Mouse (Mus musculus): ENCODE results near the gene Bend3. TPM values are rescaled to one million over a fixed set of nuclear protein-coding genes. Genes with fewer than 3 reads are reported as not detected.

Bend3 gene
- polyA plus RNA-seq (2014; fragmentation: Nextera tagmentation; extraction: Ambion mirVana): 2.8 and 3.2 TPM in 2 replicates

DNA sequence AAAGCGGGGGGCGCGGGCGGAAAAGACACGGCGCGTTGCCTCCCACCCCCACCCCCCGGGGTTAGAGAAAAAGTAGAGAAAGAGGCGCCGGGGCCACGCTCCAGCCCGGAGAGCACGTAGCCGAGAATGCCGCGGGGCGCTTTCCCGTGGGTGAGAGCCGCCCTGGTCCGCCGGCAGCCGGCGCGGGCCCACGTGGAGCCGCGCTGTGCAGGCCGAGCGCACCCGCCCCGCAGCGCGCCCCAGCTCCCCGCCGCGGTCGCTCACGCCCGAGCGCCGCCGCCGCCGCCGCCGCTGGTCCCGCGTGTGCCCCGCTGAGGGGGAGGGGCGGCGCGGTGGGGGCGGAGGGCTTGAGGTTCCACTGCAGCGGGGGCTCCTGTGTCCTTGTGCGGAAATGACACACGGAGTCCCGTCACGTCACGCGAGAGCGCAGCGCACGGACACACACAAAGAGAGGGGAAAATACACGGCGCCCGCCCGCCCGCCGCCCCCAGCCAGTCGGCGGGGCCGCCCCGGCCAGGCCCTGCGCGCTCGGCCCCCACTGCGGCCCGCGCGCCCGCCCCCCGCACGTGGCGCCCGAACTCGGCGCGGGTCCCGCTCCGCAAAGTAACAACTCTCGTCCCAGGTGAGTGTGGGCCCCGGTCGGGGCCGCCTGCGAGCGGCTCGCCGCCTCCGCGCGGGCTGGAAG, at the start of gene Bend3:
Gene Bend3 (plus strand): TSS at position 81 of the 685 bp plus-strand sequence.
- no peaks in the 10 kb centered on the region for H3K9me3 ChIP-seq (replicated peaks; ENCODE audit: control insufficient read depth, low read length)
- peak within 1 kb of the TSS; percentile 74 for H3K4me3 ChIP-seq (ENCODE audit: low read depth, low read length)
- WGBS: under 1% methylated on average over 55 of the region's 101 CpGs
- ATAC-seq: peak; percentile 63
- H3K27me3 ChIP-seq (replicated peaks; ENCODE audit: control insufficient read depth, insufficient read depth, low read length): no peaks in the 10 kb centered on the region
- DNase-seq (ENCODE audit: low spot score): peak; percentile 73
- H3K4me2 ChIP-seq (ENCODE audit: low read length): peak within 1 kb of the TSS; percentile 93
- H3K27ac ChIP-seq (ENCODE audit: low read depth, low read length): peak within 1 kb of the TSS; percentile 98
- H3K9ac ChIP-seq (ENCODE audit: low read length): peak within 1 kb of the TSS; percentile 97
- no peaks in the 10 kb centered on the region for H3K36me3 ChIP-seq (ENCODE audit: control insufficient read depth, insufficient read depth, low read length)
- H3K4me1 ChIP-seq (ENCODE audit: control insufficient read depth, insufficient read depth, low read length): peaks cover 27% of the 10 kb centered on the region

- no peak for DNase-seq (ENCODE audit: low spot score)
- WGBS: 76% methylated on average over 5 of the region's 5 CpGs
- 0 out of 2 replicates have a peak, but pooled peaks cover 4% of the 10 kb centered on the region for H3K36me3 ChIP-seq (ENCODE audit: control insufficient read depth, insufficient read depth, low read length)
- H3K4me2 ChIP-seq (ENCODE audit: low read length): no peak overlapping the region
- ATAC-seq: no peak
- no peaks in the 10 kb centered on the region for H3K27me3 ChIP-seq (replicated peaks; ENCODE audit: control insufficient read depth, insufficient read depth, low read length)
- no peak overlapping the region for H3K9ac ChIP-seq (ENCODE audit: low read length)
- H3K4me3 ChIP-seq (ENCODE audit: low read depth, low read length): no peak overlapping the region
- H3K27ac ChIP-seq (ENCODE audit: low read depth, low read length): no peak overlapping the region
- 0 out of 2 replicates have a peak, but pooled peaks cover 2% of the 10 kb centered on the region for H3K9me3 ChIP-seq (replicated peaks; ENCODE audit: control insufficient read depth, low read length)
- H3K4me1 ChIP-seq (ENCODE audit: control insufficient read depth, insufficient read depth, low read length): no peaks in the 10 kb centered on the region
Observed at GRCm38 (mm10) chr10:43430606-43431005, 48.0 kb upstream of the Bend3 start.

DNA sequence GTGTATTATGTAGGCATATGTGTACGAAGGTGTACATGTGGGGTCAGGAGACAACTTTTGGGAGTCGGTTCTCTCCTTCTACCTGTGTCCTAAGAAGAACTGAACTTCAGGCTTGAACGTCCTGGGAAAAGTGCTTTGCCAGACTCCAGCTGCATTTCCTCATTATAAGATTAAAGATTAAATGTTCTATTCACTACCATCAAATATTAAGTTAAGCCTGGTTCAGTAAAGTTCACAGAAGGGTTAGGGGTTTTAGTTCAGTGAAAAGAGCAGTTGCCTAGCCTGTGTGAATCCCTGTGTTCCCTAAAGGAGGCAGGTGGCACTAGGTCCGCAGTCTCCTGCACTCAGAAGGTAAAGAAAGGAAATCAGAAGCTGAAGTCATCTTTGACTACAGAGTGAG, 44.3 kb upstream of the Bend3 start:
- Histone ChIP-seq H3K36me3 (ENCODE audit: control insufficient read depth, insufficient read depth, low read length) (0 out of 2 replicates have a peak, but pooled peaks cover 4% of the 10 kb centered on the region), H3K4me3 (ENCODE audit: low read depth, low read length) (no peak overlapping the region), H3K27me3 (replicated peaks; ENCODE audit: control insufficient read depth, insufficient read depth, low read length) (no peaks in the 10 kb centered on the region), H3K4me2 (ENCODE audit: low read length) (no peak overlapping the region), H3K27ac (ENCODE audit: low read depth, low read length) (no peak overlapping the region), H3K9ac (ENCODE audit: low read length) (no peak overlapping the region), H3K4me1 (ENCODE audit: control insufficient read depth, insufficient read depth, low read length) (peaks cover 4% of the 10 kb centered on the region), H3K9me3 (replicated peaks; ENCODE audit: control insufficient read depth, low read length) (0 out of 2 replicates have a peak, but pooled peaks cover 2% of the 10 kb centered on the region)
- DNase-seq (ENCODE audit: low spot score) (no peak), ATAC-seq (no peak)
- WGBS: 94% methylated on average over 4 of the region's 4 CpGs

DNA sequence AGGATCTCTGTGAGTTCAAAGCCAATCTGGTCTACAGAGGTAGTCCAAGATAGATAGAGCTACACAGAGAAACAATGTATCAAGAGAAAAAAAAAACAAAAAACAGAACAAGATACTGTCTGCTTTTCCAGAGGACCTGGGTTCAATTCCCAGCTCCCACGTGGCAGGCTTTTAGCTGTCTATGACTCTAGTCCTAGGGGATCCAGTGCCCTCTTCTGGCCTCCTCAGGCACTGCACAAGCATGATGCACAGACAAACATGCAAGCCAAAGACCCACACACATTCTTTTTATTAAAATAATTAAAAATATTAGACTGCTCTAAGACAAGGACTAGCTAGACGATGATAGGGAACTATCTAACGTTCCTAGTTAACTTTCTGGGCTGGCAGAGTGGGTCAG, 42.9 kb upstream of the Bend3 start:
- no peak overlapping the region for H3K4me3 ChIP-seq (ENCODE audit: low read depth, low read length)
- H3K4me2 ChIP-seq (ENCODE audit: low read length): no peak overlapping the region
- H3K9ac ChIP-seq (ENCODE audit: low read length): no peak overlapping the region
- DNase-seq (ENCODE audit: low spot score): no peak
- 0 out of 2 replicates have a peak, but pooled peaks cover 4% of the 10 kb centered on the region for H3K36me3 ChIP-seq (ENCODE audit: control insufficient read depth, insufficient read depth, low read length)
- H3K9me3 ChIP-seq (replicated peaks; ENCODE audit: control insufficient read depth, low read length): no peaks in the 10 kb centered on the region
- ATAC-seq: no peak
- 91% methylated on average over 3 of the region's 3 CpGs for WGBS
- H3K4me1 ChIP-seq (ENCODE audit: control insufficient read depth, insufficient read depth, low read length): peaks cover 13% of the 10 kb centered on the region
- H3K27me3 ChIP-seq (replicated peaks; ENCODE audit: control insufficient read depth, insufficient read depth, low read length): no peaks in the 10 kb centered on the region
- no peak overlapping the region for H3K27ac ChIP-seq (ENCODE audit: low read depth, low read length)

- Histone ChIP-seq H3K9me3 (replicated peaks; ENCODE audit: control insufficient read depth, low read length) (no peaks in the 10 kb centered on the region), H3K27ac (ENCODE audit: low read depth, low read length) (peak overlapping the region; percentile 82), H3K4me3 (ENCODE audit: low read depth, low read length) (no peak overlapping the region), H3K36me3 (ENCODE audit: control insufficient read depth, insufficient read depth, low read length) (no peaks in the 10 kb centered on the region), H3K27me3 (replicated peaks; ENCODE audit: control insufficient read depth, insufficient read depth, low read length) (no peaks in the 10 kb centered on the region), H3K9ac (ENCODE audit: low read length) (no peak overlapping the region), H3K4me1 (ENCODE audit: control insufficient read depth, insufficient read depth, low read length) (peaks cover 13% of the 10 kb centered on the region), H3K4me2 (ENCODE audit: low read length) (peak overlapping the region; percentile 2; the same call in 1 of the 2 replicates)
- DNase-seq (ENCODE audit: low spot score) (peak; percentile 81), ATAC-seq (peak; percentile 83)
- WGBS: 1% methylated on average over 7 of the region's 7 CpGs
Observed at GRCm38 (mm10) chr10:43439492-43439941, 39.1 kb upstream of the Bend3 start.

GRCm38 (mm10) chr10:43440050-43440449, 38.6 kb upstream of the Bend3 start:
- H3K27ac ChIP-seq (ENCODE audit: low read depth, low read length): peak overlapping the region; percentile 78
- H3K27me3 ChIP-seq (replicated peaks; ENCODE audit: control insufficient read depth, insufficient read depth, low read length): no peaks in the 10 kb centered on the region
- H3K4me1 ChIP-seq (ENCODE audit: control insufficient read depth, insufficient read depth, low read length): peaks cover 13% of the 10 kb centered on the region
- H3K4me3 ChIP-seq (ENCODE audit: low read depth, low read length): no peak overlapping the region
- no peaks in the 10 kb centered on the region for H3K9me3 ChIP-seq (replicated peaks; ENCODE audit: control insufficient read depth, low read length)
- WGBS: 14% methylated on average over 13 of the region's 13 CpGs
- H3K36me3 ChIP-seq (ENCODE audit: control insufficient read depth, insufficient read depth, low read length): no peaks in the 10 kb centered on the region
- H3K9ac ChIP-seq (ENCODE audit: low read length): no peak overlapping the region
- ATAC-seq (peak; percentile 35), DNase-seq (ENCODE audit: low spot score) (peak; percentile 58)
- H3K4me2 ChIP-seq (ENCODE audit: low read length): peak overlapping the region; percentile 2; the same call in 1 of the 2 replicates

DNA sequence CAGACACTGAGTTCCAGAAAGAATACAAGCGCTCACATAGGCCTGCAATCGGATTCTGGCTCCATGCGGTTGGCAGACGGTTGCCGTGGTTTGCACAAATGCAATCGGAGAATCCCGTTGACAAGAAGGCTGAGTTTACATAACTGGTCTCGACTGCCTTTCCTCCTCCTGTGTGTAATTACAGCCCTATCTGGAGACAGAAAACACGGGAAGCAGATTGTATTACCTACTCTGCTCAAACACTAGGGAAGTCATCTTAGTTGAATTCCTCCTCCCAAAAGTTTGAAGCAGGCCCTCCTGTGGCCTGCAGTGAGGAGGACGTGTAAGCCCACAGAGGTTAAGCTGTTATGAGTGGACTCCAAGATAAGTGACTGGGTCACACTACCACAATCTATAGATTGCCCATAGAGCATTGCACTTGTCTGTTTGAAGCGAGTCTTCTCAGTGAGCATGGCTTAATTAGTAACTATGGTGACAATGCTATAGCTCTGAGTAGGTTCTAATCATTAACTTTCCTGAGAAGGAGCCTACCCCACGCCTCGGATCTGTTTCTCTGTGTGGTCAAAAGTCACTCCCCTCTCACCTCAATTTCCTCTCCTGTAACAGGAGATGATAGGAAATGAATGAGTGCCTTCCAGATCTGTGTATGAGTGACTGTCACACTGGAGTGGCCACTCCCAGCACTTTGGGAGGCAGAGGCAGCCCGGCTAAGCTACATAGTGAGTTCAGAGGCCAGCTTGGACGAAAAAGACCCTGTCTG, 37.5 kb upstream of the Bend3 start:
- 68% methylated on average over 15 of the region's 15 CpGs for WGBS
- Histone ChIP-seq H3K4me2 (ENCODE audit: low read length) (no peak overlapping the region), H3K36me3 (ENCODE audit: control insufficient read depth, insufficient read depth, low read length) (no peaks in the 10 kb centered on the region), H3K9me3 (replicated peaks; ENCODE audit: control insufficient read depth, low read length) (no peaks in the 10 kb centered on the region), H3K27ac (ENCODE audit: low read depth, low read length) (peak overlapping the region; percentile 78; the same call in 1 of the 2 replicates), H3K27me3 (replicated peaks; ENCODE audit: control insufficient read depth, insufficient read depth, low read length) (no peaks in the 10 kb centered on the region), H3K9ac (ENCODE audit: low read length) (no peak overlapping the region), H3K4me3 (ENCODE audit: low read depth, low read length) (no peak overlapping the region), H3K4me1 (ENCODE audit: control insufficient read depth, insufficient read depth, low read length) (peaks cover 13% of the 10 kb centered on the region)
- ATAC-seq (no peak), DNase-seq (ENCODE audit: low spot score) (no peak)

DNA sequence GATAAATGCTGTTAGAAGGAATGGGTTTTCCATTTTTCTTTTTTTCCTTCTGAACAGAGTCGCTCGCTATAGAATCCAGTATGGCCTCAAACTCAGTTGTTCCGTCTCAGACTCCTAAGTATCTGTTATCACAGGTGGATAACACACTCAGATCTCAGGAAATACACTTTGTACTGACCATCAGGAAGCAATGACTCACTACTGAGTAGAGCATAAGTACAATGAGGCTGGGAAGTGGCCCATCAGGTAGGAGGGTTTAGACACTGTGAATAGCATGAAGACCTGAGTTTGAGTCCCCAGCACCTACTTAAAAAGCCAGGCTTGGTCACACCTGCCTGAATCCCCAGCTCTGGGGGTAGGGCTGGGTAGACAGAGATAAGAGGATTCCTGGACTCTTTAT, 30.0 kb upstream of the Bend3 start:
- no peaks in the 10 kb centered on the region for H3K36me3 ChIP-seq (ENCODE audit: control insufficient read depth, insufficient read depth, low read length)
- ATAC-seq: no peak
- H3K4me2 ChIP-seq (ENCODE audit: low read length): no peak overlapping the region
- no peak overlapping the region for H3K9ac ChIP-seq (ENCODE audit: low read length)
- 90% methylated on average over 3 of the region's 3 CpGs for WGBS
- H3K4me1 ChIP-seq (ENCODE audit: control insufficient read depth, insufficient read depth, low read length): peaks cover 3% of the 10 kb centered on the region; the same call in 1 of the 2 replicates
- no peak overlapping the region for H3K4me3 ChIP-seq (ENCODE audit: low read depth, low read length)
- DNase-seq (ENCODE audit: low spot score): no peak
- H3K27ac ChIP-seq (ENCODE audit: low read depth, low read length): no peak overlapping the region
- H3K27me3 ChIP-seq (replicated peaks; ENCODE audit: control insufficient read depth, insufficient read depth, low read length): no peaks in the 10 kb centered on the region
- no peaks in the 10 kb centered on the region for H3K9me3 ChIP-seq (replicated peaks; ENCODE audit: control insufficient read depth, low read length)

All from forebrain, embryonic 14.5 days (tissue).